Mouse (Mus musculus) CD4-positive, CD25-positive, alpha-beta regulatory T cell, adult 4 months (primary cell): ENCODE results near the gene Cbx4. TPM values are rescaled to one million over a fixed set of nuclear protein-coding genes. Genes with fewer than 3 reads are reported as not detected.

Experiments
- ATAC-seq: one replicate; pipeline ENCODE4 v1.8.0; 2017
- polyA plus RNA-seq, 2 experiments: library from polyadenylated mRNA; unstranded; fragments of 100-300 nt; shearing (Covaris generic); gene quantifications; one replicate each; pipeline ENCODE4 v1.2.1; 2017

Gene Cbx4
- polyA plus RNA-seq, 2 experiments from 2014 or later = 1.7 to 3.7 TPM

DNA sequence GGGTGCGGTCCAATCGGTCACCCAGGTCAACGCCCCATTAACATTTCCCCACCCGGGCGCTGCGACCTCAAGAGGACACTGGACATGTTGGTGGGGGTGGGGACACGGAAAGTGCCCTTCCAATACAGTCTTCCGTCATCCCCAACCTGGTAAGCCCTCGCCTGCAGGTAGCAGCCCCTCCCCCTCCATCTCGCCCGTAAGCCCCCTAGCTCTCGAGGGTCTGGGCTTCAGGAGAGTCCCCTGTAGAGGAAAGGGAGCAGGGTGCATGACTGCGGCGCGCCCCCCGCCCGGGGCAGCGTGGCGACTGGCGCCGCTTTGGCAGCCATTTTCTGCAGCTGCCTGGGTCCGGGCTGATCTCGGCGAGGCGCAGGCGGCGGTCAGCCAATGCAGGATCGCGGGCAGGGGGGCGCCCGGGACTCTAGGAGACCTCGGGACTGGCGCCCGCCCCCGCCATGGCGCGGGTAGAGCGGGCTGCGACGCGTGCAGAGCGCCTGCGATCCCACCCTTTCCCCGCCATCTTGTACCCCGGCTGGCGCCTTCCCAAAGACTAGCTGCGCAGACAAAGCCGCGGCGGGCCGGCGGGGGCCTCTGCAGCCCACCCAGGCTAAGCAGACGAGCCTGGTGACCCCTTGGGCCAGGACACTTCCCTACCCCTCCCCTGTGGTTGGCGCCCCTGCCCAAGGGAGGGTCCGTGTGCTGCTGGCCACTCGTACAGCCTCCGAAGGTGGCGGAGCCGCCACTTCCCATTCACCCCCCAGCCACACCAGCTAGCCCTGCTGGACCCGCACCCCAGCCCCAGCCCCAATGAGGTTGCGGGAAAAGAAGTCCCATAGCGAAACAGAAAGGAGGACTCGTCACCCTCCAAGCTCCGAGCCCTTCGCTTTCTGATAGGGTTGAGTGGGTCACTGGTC is 29.5 kb downstream of the Cbx4 start:
- no peak for ATAC-seq

DNA sequence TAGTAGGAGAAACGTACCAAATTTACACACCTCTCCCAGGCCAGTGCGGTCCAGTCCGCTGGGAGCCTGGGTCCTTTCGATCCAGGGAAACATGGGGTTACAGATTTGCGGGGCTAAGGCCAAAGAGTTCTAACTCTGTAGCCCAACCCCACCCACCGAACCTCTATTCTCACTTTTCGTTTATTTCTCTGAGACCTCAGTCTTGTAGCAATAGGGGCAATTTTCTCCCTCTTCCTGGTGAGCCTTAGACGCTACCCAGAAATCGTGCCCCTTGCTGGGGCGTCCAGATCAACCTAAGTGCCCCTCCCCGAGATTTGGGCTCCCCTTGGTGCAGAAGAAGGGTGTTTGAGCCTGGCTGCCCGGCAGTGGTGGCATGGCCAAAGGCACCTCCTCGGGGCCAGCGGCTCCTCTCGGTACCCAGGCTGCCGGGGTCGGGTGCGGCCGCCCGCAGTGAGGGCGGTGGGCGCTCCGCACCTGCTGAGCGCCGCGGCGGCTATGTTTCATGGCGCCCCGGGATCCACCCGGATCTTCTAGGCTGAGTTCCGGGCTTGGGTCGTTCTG is 30.4 kb downstream of the Cbx4 start:
- no peak for ATAC-seq

- ATAC-seq = no peak
These were observed 31.4 kb downstream of the Cbx4 start for GRCm38 (mm10) chr11:119054351-119055345.

DNA sequence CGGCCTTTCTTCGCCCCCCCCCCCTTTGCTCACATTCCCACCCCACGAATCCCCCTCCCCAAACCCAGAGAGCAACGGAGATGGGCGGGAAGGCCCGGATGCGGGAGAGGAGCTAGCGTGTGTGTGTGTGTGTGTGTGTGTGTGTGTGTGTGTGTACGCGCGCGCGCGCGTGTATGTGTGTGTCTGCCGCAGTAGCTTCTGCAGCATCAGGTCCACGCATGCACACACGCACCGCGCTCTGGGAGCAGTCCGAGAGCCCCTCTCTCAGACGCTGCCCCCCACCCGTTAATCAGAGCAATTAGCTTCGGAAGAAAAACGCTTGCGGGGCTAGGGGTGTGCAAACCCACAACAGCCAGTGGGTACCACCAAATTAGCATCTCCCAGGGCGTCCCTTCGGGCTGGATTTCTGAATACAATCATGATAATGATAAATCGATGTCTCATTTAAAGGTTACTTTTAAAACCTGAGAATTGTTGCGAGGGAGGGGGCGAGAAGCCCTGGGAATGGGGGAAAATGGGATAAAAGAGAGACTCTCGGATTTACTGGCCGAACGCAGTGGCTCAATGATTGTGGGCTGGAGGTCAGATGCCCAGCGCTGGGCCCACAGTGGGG is 32.2 kb downstream of the Cbx4 start:
- no peak for ATAC-seq

DNA sequence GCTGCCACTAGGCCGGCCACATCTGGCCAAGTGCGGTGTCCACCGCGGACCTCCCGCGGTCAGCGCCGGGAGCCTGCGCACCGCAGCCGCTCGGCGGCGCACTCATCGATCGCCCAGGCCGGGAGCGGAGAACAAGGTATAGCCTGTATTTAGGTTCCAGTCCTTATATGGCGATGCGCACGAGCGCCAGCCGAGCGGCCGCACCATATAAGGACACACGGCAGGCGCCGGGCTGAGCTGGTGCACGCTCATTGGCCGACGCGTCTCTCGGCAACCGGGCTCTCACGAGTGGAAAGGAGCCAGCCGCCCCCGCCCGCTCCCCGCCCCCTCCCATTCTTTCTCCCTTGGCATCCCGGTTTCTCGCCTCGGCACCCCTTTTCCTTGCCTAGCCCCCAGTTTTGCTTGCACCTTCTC is 32.8 kb downstream of the Cbx4 start:
- ATAC-seq = peak; percentile 86

DNA sequence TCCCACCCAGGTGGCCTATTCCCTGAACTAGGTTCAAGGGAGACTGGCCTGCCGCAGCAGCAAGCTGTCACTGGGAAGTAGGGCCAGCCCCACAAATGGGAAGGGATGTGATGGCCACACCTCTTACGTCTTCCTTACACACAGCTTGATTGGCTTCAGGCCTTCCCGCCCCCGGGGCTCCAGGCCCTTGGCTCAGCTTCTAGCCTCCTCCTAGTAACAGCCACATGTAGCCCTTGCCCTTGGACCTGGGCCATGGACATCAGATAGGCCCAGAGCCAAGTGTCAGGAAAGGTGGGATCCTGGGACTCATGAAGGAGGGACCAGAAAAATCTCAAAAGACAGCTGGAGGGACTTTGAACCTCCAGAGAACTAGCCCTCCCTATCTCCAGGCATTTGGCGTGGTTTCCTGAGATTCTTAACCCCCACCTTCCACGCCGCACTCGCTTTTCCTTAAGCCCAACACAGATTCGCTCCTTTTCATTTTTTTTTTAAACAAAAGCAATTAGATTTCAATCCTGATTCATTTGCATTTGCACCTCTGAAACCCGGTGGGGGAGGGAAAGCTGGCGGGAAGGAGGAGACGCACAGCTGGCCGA is 33.3 kb downstream of the Cbx4 start:
- ATAC-seq = no peak

GRCm38 (mm10) chr11:119051927-119052660 is 33.9 kb downstream of the Cbx4 start:
- peak; percentile 37 for ATAC-seq

GRCm38 (mm10) chr11:119051426-119051825 is 34.6 kb downstream of the Cbx4 start:
- no peak for ATAC-seq

GRCm38 (mm10) chr11:119050361-119050760 is 35.7 kb downstream of the Cbx4 start:
- peak; percentile 35 for ATAC-seq

DNA sequence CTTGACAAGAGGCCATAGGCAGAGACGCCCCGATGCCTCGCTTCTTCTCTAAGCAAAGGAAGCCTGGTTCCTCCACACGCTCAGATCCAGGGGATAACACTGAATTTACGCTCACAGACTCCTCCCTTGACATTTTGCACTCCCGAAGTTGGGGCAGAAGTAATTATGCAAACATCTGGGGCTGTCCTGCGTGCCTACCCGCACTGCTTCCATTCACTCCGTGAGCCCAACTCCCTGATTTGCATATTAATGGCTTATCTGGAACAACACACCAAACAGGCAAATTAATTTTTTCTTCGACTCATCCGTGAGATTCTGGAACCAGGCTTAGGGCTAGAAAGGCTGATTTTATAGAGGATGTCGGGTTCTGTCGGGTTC is 37.9 kb downstream of the Cbx4 start:
- ATAC-seq = peak; percentile 21

DNA sequence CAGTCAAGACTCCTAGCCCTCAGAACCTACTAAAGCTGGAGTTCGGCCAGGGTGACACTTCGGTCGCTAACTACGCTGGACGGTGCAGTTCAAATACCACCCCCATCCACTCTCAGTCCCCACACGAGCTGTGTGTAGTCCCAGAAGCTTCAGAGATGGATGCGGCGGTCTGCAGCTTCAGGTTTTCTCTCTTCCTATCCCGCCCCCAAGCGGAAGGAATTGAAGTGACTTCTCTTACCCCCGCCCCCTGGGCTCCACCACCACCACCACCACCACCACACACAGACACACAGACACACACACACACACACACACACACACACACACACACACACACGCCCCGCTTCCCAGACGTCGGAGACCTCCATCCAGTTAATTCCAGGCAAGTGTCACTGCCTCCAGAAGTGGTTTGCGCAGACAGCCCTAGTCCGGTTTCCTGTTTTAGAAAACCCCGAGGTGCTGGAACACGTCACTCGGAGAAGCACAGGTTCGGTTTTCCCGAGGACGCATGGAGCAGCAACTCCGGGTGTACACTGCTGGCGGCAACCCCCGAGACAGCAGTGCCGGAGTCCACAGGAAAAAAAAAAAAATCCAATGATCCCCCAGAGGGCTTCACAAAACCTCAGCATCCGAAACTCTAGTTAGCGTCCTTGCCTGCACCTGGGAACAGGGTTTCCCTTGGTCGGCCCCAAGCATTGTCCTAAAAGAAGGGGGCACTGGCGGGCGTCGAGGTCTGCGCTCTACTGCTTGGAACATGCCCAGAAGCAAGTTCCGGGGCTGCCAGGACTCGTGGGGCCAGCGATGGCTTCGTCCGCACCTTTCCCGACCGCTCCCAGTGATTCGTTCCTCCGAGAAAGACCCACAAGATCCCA is 38.5 kb downstream of the Cbx4 start:
- no peak for ATAC-seq

GRCm38 (mm10) chr11:119046601-119047245 is 39.3 kb downstream of the Cbx4 start:
- ATAC-seq = no peak

DNA sequence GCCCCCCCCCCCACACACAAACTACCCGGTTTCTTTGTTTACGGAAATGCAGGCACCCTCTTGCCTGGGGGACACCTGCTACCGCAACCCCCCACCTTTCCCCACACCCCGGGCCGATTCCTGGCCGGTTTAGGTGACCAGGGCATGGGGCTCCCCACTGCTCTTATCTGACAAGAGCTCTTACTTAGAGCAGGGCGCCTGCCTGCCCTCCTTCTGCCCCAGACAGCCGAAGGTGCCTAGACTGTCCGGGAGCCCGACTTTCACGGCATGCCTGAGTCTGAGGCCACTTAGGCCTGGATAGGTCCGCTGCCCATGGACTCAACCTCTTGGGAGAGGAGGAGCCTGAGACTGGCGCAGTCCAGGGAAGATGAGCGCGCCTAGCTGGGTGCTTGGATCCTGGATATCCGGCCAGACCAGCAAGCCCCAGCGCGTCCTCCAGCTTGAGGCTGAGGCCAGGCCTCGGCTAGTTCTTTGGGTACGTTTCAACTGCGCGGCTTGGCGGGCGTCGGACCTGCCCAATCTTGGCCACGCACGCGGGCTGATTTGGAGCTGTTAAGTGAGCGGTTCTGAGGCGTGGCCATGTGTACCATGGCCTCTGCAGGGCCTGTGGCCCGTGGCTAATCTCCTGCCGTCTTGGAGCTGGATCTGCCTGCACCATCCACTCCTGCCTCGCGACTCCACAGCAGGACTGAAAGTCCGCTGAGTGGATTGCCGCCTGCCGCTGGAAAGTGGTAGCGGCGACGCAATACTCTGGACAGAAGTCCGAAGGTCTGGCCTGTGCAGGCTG is 41.3 kb downstream of the Cbx4 start:
- ATAC-seq = no peak

GRCm38 (mm10) chr11:119043761-119044550 is 42.1 kb downstream of the Cbx4 start:
- ATAC-seq = no peak

DNA sequence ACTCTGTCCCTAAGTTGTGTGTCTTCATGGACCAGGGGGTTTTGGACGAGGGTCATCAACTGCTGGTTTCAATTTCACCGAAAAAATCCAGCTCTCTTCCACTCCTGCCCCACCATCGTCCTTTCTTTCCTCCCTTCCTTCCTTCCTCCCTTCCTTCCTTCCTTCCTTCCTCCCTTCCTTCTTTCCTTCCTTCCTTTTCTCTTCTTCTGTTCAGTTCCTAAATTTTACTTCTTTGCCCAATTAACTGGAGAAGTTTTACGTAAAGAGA is 42.8 kb downstream of the Cbx4 start:
- ATAC-seq = no peak

DNA sequence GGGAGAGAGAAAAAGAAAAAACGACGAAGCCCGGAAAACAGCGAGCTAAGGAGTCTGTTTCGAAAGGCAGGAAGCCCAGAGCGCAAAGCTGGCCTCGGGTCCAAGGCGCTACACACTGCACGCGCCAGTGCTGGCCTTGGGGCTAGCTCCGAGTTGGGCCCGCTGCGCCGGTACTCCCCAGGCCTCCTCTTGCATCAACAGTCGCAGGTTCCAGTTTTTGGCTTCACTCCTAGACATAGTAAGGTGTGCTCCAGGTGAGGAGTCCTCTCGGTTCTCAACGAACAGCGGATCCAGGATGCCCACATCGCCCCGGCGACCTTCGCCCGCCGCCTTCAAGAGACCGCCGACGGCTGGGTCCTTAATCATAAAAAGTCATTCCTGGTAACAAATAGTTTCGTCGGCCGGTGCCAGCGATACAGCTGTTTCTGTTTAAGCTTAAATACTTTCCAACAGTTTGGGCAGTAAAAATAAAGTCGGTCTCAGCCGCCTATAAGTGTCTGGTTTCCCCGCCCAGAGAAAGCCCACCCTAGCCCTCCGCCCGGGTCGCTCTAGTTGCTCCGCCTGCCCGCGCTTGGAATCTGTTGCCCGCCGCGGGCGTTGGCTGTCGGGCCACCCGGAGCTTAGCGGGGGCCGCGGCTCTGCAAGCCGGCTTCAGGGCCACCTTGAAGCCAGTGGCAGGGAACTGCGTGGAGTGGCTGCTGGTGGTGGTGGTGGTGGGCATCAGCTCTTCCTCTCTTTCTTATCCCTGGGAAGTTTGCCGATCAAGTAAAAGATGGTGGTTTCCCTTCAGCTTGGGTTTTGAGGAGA is 43.4 kb downstream of the Cbx4 start:
- no peak for ATAC-seq

- no peak for ATAC-seq
These were observed 44.1 kb downstream of the Cbx4 start for GRCm38 (mm10) chr11:119041750-119042465.
